Mouse (Mus musculus) hindbrain, embryonic 11.5 days (tissue): ENCODE measurements around the gene Prap1. TPM values are rescaled to one million over a fixed set of nuclear protein-coding genes. Genes with fewer than 3 reads are reported as not detected.

Experiments used
- ATAC-seq: fragments of 200-750 bp; cut with Nextera tagmentation; 2 replicates; pipeline ENCODE4 v1.8.0; 2017; ENCODE audit warnings: mild to moderate bottlenecking, moderate TSS enrichment, moderate library complexity; ENCODE audit not compliant: low FRiP score
- DNase-seq: peaks from one replicate; pipeline ENCODE4 v3.0.0-alpha.2; 2015; ENCODE audit warnings: low spot score
- H3K27ac ChIP-seq: fragments of 300-500 bp; sonication (generic); 2 replicates; pipeline ENCODE4 v1.5.1; 2014; ENCODE audit warnings: mild to moderate bottlenecking, low read depth, low read length
- H3K27me3 ChIP-seq: fragments of 300-500 bp; sonication (generic); 2 replicates; pipeline ENCODE4 v1.6.1; 2014; ENCODE audit warnings: mild to moderate bottlenecking, low read length, moderate library complexity, mixed read lengths; ENCODE audit not compliant: control insufficient read depth, insufficient read depth
- H3K36me3 ChIP-seq: fragments of 300-500 bp; sonication (generic); 2 replicates; pipeline ENCODE4 v1.6.1; 2014; ENCODE audit warnings: mild to moderate bottlenecking, low read length, moderate library complexity, mixed read lengths; ENCODE audit not compliant: control insufficient read depth, insufficient read depth
- H3K4me1 ChIP-seq: fragments of 300-500 bp; sonication (generic); replicated peaks from 2 replicates; pipeline ENCODE4 v1.6.1; 2014; ENCODE audit warnings: low read length, mixed read lengths; ENCODE audit not compliant: control insufficient read depth, insufficient read depth
- H3K4me2 ChIP-seq: fragments of 300-500 bp; sonication (generic); replicated peaks from 2 replicates; pipeline ENCODE4 v1.6.1; 2014; ENCODE audit warnings: mild to moderate bottlenecking, low read depth, low read length
- H3K4me3 ChIP-seq: fragments of 300-500 bp; sonication (generic); 2 replicates; pipeline ENCODE4 v1.5.1; 2014; ENCODE audit warnings: low read depth, low read length
- H3K9ac ChIP-seq: fragments of 300-500 bp; sonication (generic); 2 replicates; pipeline ENCODE4 v1.6.1; 2014; ENCODE audit warnings: low read depth, low read length
- H3K9me3 ChIP-seq: fragments of 300-500 bp; sonication (generic); 2 replicates; pipeline ENCODE4 v1.6.1; 2016; ENCODE audit warnings: low read length; ENCODE audit not compliant: control insufficient read depth
- WGBS: fragments of 180-500 bp; shearing (Covaris S2); extraction: QIAGEN DNeasy Blood & Tissue Kit; methylation state at CpG from one replicate; pipeline ENCODE4 v1.1.7; 2014; 5-methylcytosine and 5-hydroxymethylcytosine counted together
- polyA plus RNA-seq: library from polyadenylated mRNA; unstranded; fragments of >200 nt; fragmentation: Nextera tagmentation; extraction: Ambion mirVana; gene quantifications from 2 replicates; pipeline ENCODE4 v1.2.1, GENCODE M21; 2014

Gene Prap1
- polyA plus RNA-seq, 1 experiment from 2014 or later = not detected

- Histone ChIP-seq H3K4me2 (no peak overlapping the region), H3K27me3 (no peaks in the 10 kb centered on the region), H3K27ac (no peak overlapping the region), H3K4me1 (no peaks in the 10 kb centered on the region), H3K36me3 (no peaks in the 10 kb centered on the region), H3K4me3 (no peak overlapping the region), H3K9ac (no peak overlapping the region), H3K9me3 (no peaks in the 10 kb centered on the region)
- ATAC-seq (no peak), DNase-seq (no peak)
- 89% methylated on average over 5 of the region's 5 CpGs for WGBS
These were observed 42.0 kb downstream of the Prap1 start for GRCm38 (mm10) chr7:140135106-140135770.

GRCm38 (mm10) chr7:140137135-140138020, 44.2 kb downstream of the Prap1 start, which contains the start of gene Mtg1:
Gene Mtg1, plus strand, starts transcription at chr7:140137564.
- H3K9me3 ChIP-seq = no peaks in the 10 kb centered on the region
- H3K27me3 ChIP-seq = no peaks in the 10 kb centered on the region
- peak within 1 kb of the TSS; percentile 78 for H3K4me3 ChIP-seq
- no peaks in the 10 kb centered on the region for H3K4me1 ChIP-seq
- H3K9ac ChIP-seq = peak within 1 kb of the TSS; percentile 85
- DNase-seq (peak; percentile 96), ATAC-seq (peak; percentile 97)
- H3K36me3 ChIP-seq = no peaks in the 10 kb centered on the region
- peak within 1 kb of the TSS; percentile 88 for H3K4me2 ChIP-seq
- 2% methylated on average over 39 of the region's 39 CpGs for WGBS
- peak within 1 kb of the TSS; percentile 30; the same call in 1 of the 2 replicates for H3K27ac ChIP-seq

- no peak for ATAC-seq
- Histone ChIP-seq H3K4me1 (no peaks in the 10 kb centered on the region), H3K27ac (0 out of 2 replicates have a peak overlapping the region, but pooled peaks have one; percentile 30), H3K9me3 (no peaks in the 10 kb centered on the region), H3K9ac (peak overlapping the region; percentile 85), H3K36me3 (no peaks in the 10 kb centered on the region), H3K4me2 (peak overlapping the region; percentile 88), H3K4me3 (peak overlapping the region; percentile 78), H3K27me3 (no peaks in the 10 kb centered on the region)
- 2% methylated on average over 8 of the region's 8 CpGs for WGBS
- DNase-seq = no peak
These were observed 44.8 kb downstream of the Prap1 start for GRCm38 (mm10) chr7:140138021-140138310.

GRCm38 (mm10) chr7:140141350-140141749, 48.2 kb downstream of the Prap1 start:
- no peak; the same call in 1 of the 2 replicates for ATAC-seq

DNA sequence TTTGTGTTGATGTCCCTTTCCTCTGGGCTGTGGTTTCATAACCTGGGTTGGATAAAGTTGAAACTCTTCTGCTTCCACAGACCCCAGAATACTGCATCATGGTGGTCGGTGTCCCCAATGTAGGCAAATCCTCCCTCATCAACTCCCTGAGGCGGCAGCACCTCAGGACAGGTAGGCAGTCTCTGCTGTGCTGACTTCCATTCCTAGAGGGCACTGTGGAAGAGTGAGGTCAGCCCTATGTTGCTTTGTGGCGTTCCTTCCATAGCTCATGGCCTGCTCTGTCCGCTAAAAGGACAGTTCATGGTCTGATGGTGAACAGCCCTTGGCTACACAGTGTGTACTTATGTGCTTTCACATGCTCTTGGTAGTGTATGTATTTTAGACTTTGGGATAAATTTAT, 51.4 kb downstream of the Prap1 start:
- WGBS = 81% methylated on average over 4 of the region's 4 CpGs
- no peaks in the 10 kb centered on the region for H3K27me3 ChIP-seq
- no peak overlapping the region for H3K9ac ChIP-seq
- H3K4me2 ChIP-seq = no peak overlapping the region
- no peak overlapping the region for H3K4me3 ChIP-seq
- H3K27ac ChIP-seq = no peak overlapping the region
- DNase-seq (no peak), ATAC-seq (no peak)
- H3K36me3 ChIP-seq = no peaks in the 10 kb centered on the region
- no peaks in the 10 kb centered on the region for H3K9me3 ChIP-seq
- H3K4me1 ChIP-seq = no peaks in the 10 kb centered on the region

More at GRCm38 (mm10) chr7:140141350-140141749, 48.2 kb downstream of the Prap1 start:
- Histone ChIP-seq H3K4me1 (no peaks in the 10 kb centered on the region), H3K27ac (no peak overlapping the region), H3K4me2 (no peak overlapping the region), H3K9ac (no peak overlapping the region), H3K36me3 (no peaks in the 10 kb centered on the region), H3K9me3 (no peaks in the 10 kb centered on the region), H3K4me3 (no peak overlapping the region), H3K27me3 (no peaks in the 10 kb centered on the region)
- WGBS = 10% methylated on average over 14 of the region's 14 CpGs
- peak; percentile 79 for DNase-seq

Other genes starting within 250 kb of the Prap1 start
- 1.2 and 1.4 TPM in 2 replicates for gene Kndc1, start 198.7 kb upstream of the Prap1 start, polyA plus RNA-seq
- not detected in 2 replicates for gene Utf1, start 149.6 kb upstream of the Prap1 start, polyA plus RNA-seq
- gene 6430531B16Rik, start 114.6 kb upstream of the Prap1 start, polyA plus RNA-seq = 0.29 and 0.68 TPM in 2 replicates
- 2.6 and 3.1 TPM in 2 replicates for gene Adam8, start 100.8 kb upstream of the Prap1 start, polyA plus RNA-seq
- 47.0 and 49.9 TPM in 2 replicates for gene Zfp511, start 57.0 kb upstream of the Prap1 start, polyA plus RNA-seq
- gene Tubgcp2, start 56.7 kb upstream of the Prap1 start, polyA plus RNA-seq = 58.1 and 67.4 TPM in 2 replicates
- 106 and 139 TPM in 2 replicates for gene Msx3, start 44.3 kb upstream of the Prap1 start, polyA plus RNA-seq
- gene Caly, start 10.8 kb upstream of the Prap1 start, polyA plus RNA-seq = 11.2 and 12.1 TPM in 2 replicates
- 17.7 and 18.4 TPM in 2 replicates for gene Fuom, start 9.0 kb downstream of the Prap1 start, polyA plus RNA-seq
- 15.2 and 15.8 TPM in 2 replicates for gene Paox, start 22.4 kb downstream of the Prap1 start, polyA plus RNA-seq
- 168 and 184 TPM in 2 replicates for gene Echs1, start 23.1 kb downstream of the Prap1 start, polyA plus RNA-seq
- gene Mtg1, start 44.2 kb downstream of the Prap1 start, polyA plus RNA-seq = 22.0 and 32.2 TPM in 2 replicates
- gene Sprn, start 61.5 kb downstream of the Prap1 start, polyA plus RNA-seq = 0.94 and 1.9 TPM in 2 replicates
- gene Olfr522, start 71.4 kb downstream of the Prap1 start, polyA plus RNA-seq = not detected in 2 replicates
- not detected in 2 replicates for gene Olfr523, start 79.8 kb downstream of the Prap1 start, polyA plus RNA-seq
- not detected in 2 replicates for gene Olfr524, start 112.6 kb downstream of the Prap1 start, polyA plus RNA-seq
- gene Cd163l1, start 124.9 kb downstream of the Prap1 start, polyA plus RNA-seq = not detected in 2 replicates
- not detected in 2 replicates for gene 5830411N06Rik, start 153.9 kb downstream of the Prap1 start, polyA plus RNA-seq
- not detected in 2 replicates for gene Olfr525, start 227.5 kb downstream of the Prap1 start, polyA plus RNA-seq
- gene Olfr527, start 240.6 kb downstream of the Prap1 start, polyA plus RNA-seq = not detected in 2 replicates